Mouse (Mus musculus) limb, embryonic 11.5 days (tissue): ENCODE measurements around the gene Nrp2. TPM values are rescaled to one million over a fixed set of nuclear protein-coding genes. Genes with fewer than 3 reads are reported as not detected.
A peak's percentile ranks its signal among the peaks of the same experiment; 100 is the strongest.

Source experiments
- ATAC-seq: fragments of 200-750 bp; cut with Nextera tagmentation; 2 replicates; pipeline ENCODE4 v1.8.0; 2017; ENCODE audit warnings: low read depth; ENCODE audit not compliant: insufficient number of reproducible peaks, low FRiP score, low TSS enrichment
- DNase-seq: peaks from one replicate; pipeline ENCODE4 v3.0.0-alpha.2; 2015; ENCODE audit warnings: low spot score
- H3K27ac ChIP-seq: fragments of 300-500 bp; sonication (generic); replicated peaks from 2 replicates; pipeline ENCODE4 v1.5.1; 2014; ENCODE audit warnings: low read depth, mild to moderate bottlenecking, low read length
- H3K27me3 ChIP-seq: fragments of 300-500 bp; sonication (generic); 2 replicates; pipeline ENCODE4 v1.6.1; 2014; ENCODE audit warnings: mild to moderate bottlenecking, low read length, mixed read lengths; ENCODE audit not compliant: control insufficient read depth, insufficient read depth
- H3K36me3 ChIP-seq: fragments of 300-500 bp; sonication (generic); 2 replicates; pipeline ENCODE4 v1.6.1; 2014; ENCODE audit warnings: mild to moderate bottlenecking, low read length, moderate library complexity, mixed read lengths; ENCODE audit not compliant: control insufficient read depth, insufficient read depth
- H3K4me1 ChIP-seq: fragments of 300-500 bp; sonication (generic); 2 replicates; pipeline ENCODE4 v1.6.1; 2014; ENCODE audit warnings: low read length, mixed read lengths; ENCODE audit not compliant: control insufficient read depth, insufficient read depth
- H3K4me2 ChIP-seq: fragments of 300-500 bp; sonication (generic); 2 replicates; pipeline ENCODE4 v1.6.1; 2014; ENCODE audit warnings: low read depth, mild to moderate bottlenecking, moderate library complexity; ENCODE audit not compliant: severe bottlenecking
- H3K4me3 ChIP-seq: fragments of 300-500 bp; sonication (generic); 2 replicates; pipeline ENCODE4 v1.5.1; 2014; ENCODE audit warnings: low read depth, low read length
- H3K9ac ChIP-seq: fragments of 300-500 bp; sonication (generic); 2 replicates; pipeline ENCODE4 v1.6.1; 2014; ENCODE audit warnings: mild to moderate bottlenecking, low read length
- H3K9me3 ChIP-seq: fragments of 300-500 bp; sonication (generic); 2 replicates; pipeline ENCODE4 v1.6.1; 2016; ENCODE audit warnings: low read length; ENCODE audit not compliant: control insufficient read depth
- WGBS: fragments of 180-500 bp; shearing (Covaris S2); extraction: QIAGEN DNeasy Blood & Tissue Kit; methylation state at CpG from one replicate; pipeline ENCODE4 v1.1.7; 2014; 5-methylcytosine and 5-hydroxymethylcytosine counted together
- polyA plus RNA-seq: library from polyadenylated mRNA; unstranded; fragments of >200 nt; fragmentation: Nextera tagmentation; extraction: Ambion mirVana; gene quantifications from 2 replicates; pipeline ENCODE4 v1.2.1, GENCODE M21; 2014

Nrp2 gene
- polyA plus RNA-seq, 1 experiment from 2014 or later = 58.9 TPM

DNA sequence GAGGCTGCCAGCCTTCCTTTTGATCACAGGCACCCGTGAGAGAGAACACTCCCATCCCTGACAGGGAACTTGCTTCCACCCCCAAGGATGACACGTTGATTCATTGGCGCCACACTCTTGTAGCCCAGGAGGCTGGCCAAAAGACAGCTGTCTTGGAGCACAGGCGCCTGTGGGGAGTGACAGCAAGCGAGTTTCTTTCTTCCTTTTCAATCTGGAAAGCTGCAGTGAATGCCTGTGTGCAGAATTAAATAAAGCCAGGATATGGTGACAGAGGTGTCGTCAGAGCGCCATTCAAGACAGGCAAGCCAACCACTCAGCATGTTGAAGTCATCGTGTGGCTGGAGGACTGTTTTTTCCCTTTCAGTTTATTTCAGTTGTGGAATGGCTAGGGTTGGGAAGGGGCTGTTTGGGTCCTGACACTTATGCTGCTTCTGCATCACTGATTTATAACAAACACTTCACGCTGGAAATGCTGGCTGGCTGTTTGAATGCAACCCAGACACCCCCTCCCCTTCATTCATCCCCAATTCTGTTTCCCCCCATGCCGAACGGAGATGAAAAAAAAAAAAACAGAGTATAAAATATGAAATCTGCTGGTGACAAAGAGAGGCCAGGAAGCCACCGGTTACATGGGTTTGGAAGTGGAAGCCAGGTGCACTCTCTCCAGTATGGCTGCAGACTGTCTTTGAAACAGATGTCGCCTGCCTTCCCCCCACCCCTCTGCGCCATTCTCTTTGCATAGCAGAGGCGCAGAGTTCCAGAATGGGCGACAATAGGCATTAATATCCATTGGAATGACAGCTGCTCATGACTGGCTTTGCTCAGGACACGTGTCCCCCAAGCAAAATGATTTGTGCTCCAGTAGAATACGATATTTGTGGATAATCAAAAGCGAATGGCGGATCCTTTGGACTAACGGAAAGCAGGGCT lies 20.4 kb upstream of the Nrp2 start:
- ATAC-seq (no peak), DNase-seq (no peak)
- Histone ChIP-seq H3K4me3 (no peak overlapping the region), H3K9ac (no peak overlapping the region), H3K4me2 (no peak overlapping the region), H3K27ac (no peak overlapping the region), H3K4me1 (0 out of 2 replicates have a peak, but pooled peaks cover 3% of the 10 kb centered on the region), H3K27me3 (no peaks in the 10 kb centered on the region), H3K36me3 (no peaks in the 10 kb centered on the region), H3K9me3 (no peaks in the 10 kb centered on the region)
- 54% methylated on average over 21 of the region's 21 CpGs for WGBS

DNA sequence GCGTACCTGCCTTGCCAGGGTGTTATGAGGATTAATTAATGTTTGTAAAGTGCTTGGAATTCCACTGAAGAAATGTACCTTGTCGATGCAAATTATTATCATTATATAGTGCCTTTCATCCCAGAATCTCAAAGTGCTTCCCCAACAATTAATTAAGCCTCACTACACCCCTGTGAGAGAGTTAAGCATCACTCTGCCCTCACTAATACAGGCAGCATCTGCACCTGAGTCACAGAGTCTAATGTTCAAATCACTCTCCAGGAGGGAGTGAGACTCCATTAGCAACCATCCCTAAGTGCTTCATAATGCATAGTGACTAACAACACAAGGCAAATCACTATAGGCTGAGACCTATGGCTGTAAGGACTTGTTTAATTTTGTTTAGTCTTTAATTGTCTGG lies 19.6 kb upstream of the Nrp2 start:
- DNase-seq (no peak), ATAC-seq (no peak)
- Histone ChIP-seq H3K9me3 (no peaks in the 10 kb centered on the region), H3K9ac (no peak overlapping the region), H3K27me3 (no peaks in the 10 kb centered on the region), H3K27ac (no peak overlapping the region), H3K4me2 (no peak overlapping the region), H3K4me1 (0 out of 2 replicates have a peak, but pooled peaks cover 3% of the 10 kb centered on the region), H3K36me3 (no peaks in the 10 kb centered on the region), H3K4me3 (no peak overlapping the region)
- 87% methylated on average over 2 of the region's 2 CpGs for WGBS

GRCm38 (mm10) chr1:62687511-62687910 lies 15.6 kb upstream of the Nrp2 start:
- WGBS = 92% methylated on average over 8 of the region's 8 CpGs
- no peak overlapping the region for H3K27ac ChIP-seq
- no peak overlapping the region for H3K4me2 ChIP-seq
- ATAC-seq (no peak), DNase-seq (no peak)
- H3K4me3 ChIP-seq = no peak overlapping the region
- H3K9ac ChIP-seq = no peak overlapping the region
- 0 out of 2 replicates have a peak, but pooled peaks cover 1% of the 10 kb centered on the region for H3K4me1 ChIP-seq
- no peaks in the 10 kb centered on the region for H3K27me3 ChIP-seq
- H3K36me3 ChIP-seq = no peaks in the 10 kb centered on the region
- H3K9me3 ChIP-seq = no peaks in the 10 kb centered on the region

DNA sequence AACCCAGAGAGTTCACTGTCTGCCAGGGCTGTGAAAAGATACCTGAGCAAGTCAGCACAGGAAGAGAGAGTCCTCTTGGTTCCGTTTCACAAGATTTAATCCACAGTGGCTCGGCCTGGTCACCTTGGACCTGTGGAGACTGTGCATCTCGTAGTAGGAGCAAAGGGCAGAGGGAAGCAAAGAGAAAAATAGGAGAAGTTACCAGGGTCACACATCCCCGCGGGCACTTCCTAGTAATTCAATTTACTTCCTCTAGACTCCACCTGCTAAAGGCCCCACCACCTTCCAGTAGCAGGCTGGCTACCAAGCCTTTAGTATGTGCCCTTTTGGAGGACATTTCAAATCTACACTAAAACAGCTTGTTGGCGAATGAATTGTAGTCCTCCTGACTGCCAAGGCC lies 11.9 kb upstream of the Nrp2 start:
- Histone ChIP-seq H3K27me3 (no peaks in the 10 kb centered on the region), H3K9me3 (no peaks in the 10 kb centered on the region), H3K9ac (no peak overlapping the region), H3K4me2 (no peak overlapping the region), H3K27ac (no peak overlapping the region), H3K4me1 (peaks cover 4% of the 10 kb centered on the region; the same call in 1 of the 2 replicates), H3K36me3 (no peaks in the 10 kb centered on the region), H3K4me3 (no peak overlapping the region)
- ATAC-seq (no peak), DNase-seq (no peak)
- 84% methylated on average over 6 of the region's 6 CpGs for WGBS

DNA sequence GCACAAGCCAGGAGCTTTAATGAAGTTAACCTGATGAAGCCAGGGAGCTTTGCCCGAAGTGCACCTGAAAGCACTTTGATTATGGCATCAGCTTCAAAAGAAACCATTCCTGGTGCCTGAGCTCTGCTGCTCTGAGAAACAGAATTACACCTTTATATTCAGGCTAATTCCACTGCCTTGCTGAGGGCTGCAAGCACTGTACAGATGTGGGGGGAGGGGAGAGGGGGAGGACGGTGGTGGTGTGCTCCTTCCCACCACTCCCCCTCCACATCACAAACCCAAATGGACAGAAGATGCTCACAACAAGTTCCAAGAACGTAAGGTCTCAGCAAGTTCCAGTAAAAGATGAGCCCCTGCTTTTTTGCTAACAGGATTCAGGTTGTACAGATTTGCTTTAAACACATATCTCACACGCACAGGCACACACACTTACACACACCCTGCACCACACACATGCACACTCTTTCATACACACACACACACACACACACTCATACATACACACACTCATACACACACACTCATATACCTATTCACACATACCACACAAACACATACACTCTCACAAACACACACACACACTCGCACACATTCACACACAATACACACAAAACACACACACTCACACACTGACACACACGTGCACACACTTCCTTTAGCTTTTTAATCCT lies 6.6 kb upstream of the Nrp2 start:
- no peaks in the 10 kb centered on the region for H3K36me3 ChIP-seq
- DNase-seq (no peak), ATAC-seq (peak; percentile 39; the same call in 1 of the 2 replicates)
- H3K4me2 ChIP-seq = no peak overlapping the region
- no peak overlapping the region for H3K9ac ChIP-seq
- no peak overlapping the region for H3K4me3 ChIP-seq
- H3K27me3 ChIP-seq = no peaks in the 10 kb centered on the region
- H3K4me1 ChIP-seq = peaks cover 10% of the 10 kb centered on the region
- H3K27ac ChIP-seq = no peak overlapping the region
- 35% methylated on average over 6 of the region's 6 CpGs for WGBS
- no peaks in the 10 kb centered on the region for H3K9me3 ChIP-seq

DNA sequence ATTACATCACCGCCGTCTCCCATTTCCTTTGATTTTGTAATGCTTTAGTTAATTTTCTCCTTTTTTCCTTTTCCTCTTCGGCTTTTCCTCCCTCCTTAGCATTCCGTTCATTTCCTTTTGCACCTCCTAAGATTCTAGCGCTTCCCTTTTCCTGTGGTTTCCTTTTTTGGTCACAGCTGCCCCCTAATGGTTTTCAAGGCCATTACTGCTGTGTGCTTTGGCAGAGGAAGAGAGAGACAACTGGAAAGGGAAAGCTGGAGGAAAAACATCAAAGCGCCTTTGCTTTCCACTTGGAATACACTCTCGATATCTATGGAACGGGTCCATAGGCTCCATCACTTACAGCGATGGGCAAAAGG lies 6.1 kb upstream of the Nrp2 start:
- ATAC-seq (no peak), DNase-seq (peak; percentile 61)
- Histone ChIP-seq H3K4me1 (peaks cover 10% of the 10 kb centered on the region), H3K4me2 (no peak overlapping the region), H3K27ac (no peak overlapping the region), H3K36me3 (no peaks in the 10 kb centered on the region), H3K9me3 (no peaks in the 10 kb centered on the region), H3K9ac (no peak overlapping the region), H3K27me3 (no peaks in the 10 kb centered on the region), H3K4me3 (no peak overlapping the region)
- WGBS = 14% methylated on average over 9 of the region's 9 CpGs

DNA sequence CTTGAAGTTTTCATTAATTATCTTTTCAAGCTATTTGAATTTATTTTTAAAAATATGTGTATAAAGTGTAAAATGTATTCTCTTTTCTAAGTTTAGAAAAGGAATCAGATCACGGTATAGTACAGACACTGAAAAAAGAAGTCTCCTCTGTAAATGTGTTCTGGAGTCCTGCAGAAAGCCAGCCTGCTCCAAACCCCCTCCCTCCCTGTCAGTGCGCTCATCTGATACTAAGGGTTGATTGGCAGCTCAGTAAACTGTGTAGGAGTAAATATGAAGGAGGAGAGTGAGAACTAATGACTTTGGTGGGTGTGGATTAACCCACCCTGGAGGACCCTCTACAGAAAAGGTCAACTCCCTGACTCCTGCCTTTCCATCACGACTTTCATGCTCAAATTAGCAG lies 5.7 kb upstream of the Nrp2 start:
- Histone ChIP-seq H3K9ac (no peak overlapping the region), H3K9me3 (no peaks in the 10 kb centered on the region), H3K27ac (no peak overlapping the region), H3K4me2 (no peak overlapping the region), H3K27me3 (no peaks in the 10 kb centered on the region), H3K36me3 (no peaks in the 10 kb centered on the region), H3K4me1 (peaks cover 10% of the 10 kb centered on the region), H3K4me3 (no peak overlapping the region)
- ATAC-seq (no peak), DNase-seq (no peak)
- 50% methylated on average over 3 of the region's 3 CpGs for WGBS

DNA sequence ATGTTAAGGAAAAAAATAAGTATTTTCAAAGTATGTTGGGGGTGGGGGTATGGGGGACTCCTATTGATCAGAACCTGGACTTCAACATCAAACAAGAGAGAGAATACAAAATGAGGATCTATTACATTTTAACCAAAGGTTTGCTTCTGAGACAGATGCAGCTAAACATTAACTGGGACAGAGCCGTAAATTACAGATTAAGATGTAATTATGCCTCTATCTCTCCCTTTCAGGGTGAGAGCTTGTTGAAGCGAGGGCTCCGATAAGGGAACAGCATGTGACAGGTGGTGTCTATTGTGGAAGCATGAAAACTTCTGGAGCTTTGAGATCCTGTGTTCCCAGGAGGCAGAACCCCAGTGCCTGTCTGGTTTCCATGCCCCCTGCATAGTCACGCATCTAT lies 3.3 kb upstream of the Nrp2 start:
- no peaks in the 10 kb centered on the region for H3K27me3 ChIP-seq
- H3K4me1 ChIP-seq = peaks cover 12% of the 10 kb centered on the region
- no peak for ATAC-seq
- no peak overlapping the region for H3K9ac ChIP-seq
- no peak overlapping the region for H3K4me3 ChIP-seq
- no peaks in the 10 kb centered on the region for H3K36me3 ChIP-seq
- 76% methylated on average over 4 of the region's 4 CpGs for WGBS
- DNase-seq = no peak
- H3K4me2 ChIP-seq = no peak overlapping the region
- no peaks in the 10 kb centered on the region for H3K9me3 ChIP-seq
- H3K27ac ChIP-seq = no peak overlapping the region
